Mouse (Mus musculus): ENCODE results near the gene Sp3. TPM values are rescaled to one million over a fixed set of nuclear protein-coding genes. Genes with fewer than 3 reads are reported as not detected.

The Sp3 gene
- total RNA-seq, 1 experiment from 2014 or later: 139 TPM

Other genes with a start within 250 kb of the Sp3 start
- not detected in 2 replicates for gene Gm11084, start 6.3 kb upstream of the Sp3 start, total RNA-seq (2017)
- gene Ola1, start 238.5 kb upstream of the Sp3 start, total RNA-seq (2017): 117 and 127 TPM in 2 replicates